Mouse (Mus musculus): ENCODE results near the gene Zfp217.

- TF ChIP-seq CTCF (IDR thresholded peaks at IDR 0.05; ENCODE audit: low read depth) (no peak), EP300 (optimal IDR thresholded peaks at IDR 0.05) (no peak)
These were observed 27.5 kb downstream of the Zfp217 start for GRCm38 (mm10) chr2:170120139-170121027.
